Mouse (Mus musculus) liver, embryonic 14.5 days (tissue): ENCODE results near the gene Timp3. TPM values are rescaled to one million over a fixed set of nuclear protein-coding genes. Genes with fewer than 3 reads are reported as not detected.
"Not testable (repeated sequence)": the region's sequence is repeated elsewhere in the genome, so short reads cannot be mapped to it uniquely, and the experiment has no call there.

ENCODE experiments used
- ATAC-seq: fragments of 200-750 bp; cut with Nextera tagmentation; 2 replicates; pipeline ENCODE4 v1.8.0; 2017; ENCODE audit warnings: moderate number of reproducible peaks, mild to moderate bottlenecking, moderate library complexity; ENCODE audit not compliant: insufficient read depth
- DNase-seq, 3 experiments: peaks; one replicate each; pipeline ENCODE4 v3.0.0-alpha.2; 2012 to 2013; ENCODE audit warnings: low read depth in 3 of 3, low spot score in 3 of 3
- H3K27ac ChIP-seq: fragments of 300-500 bp; sonication (generic); 2 replicates; pipeline ENCODE4 v1.5.1; 2014; ENCODE audit warnings: moderate library complexity, mild to moderate bottlenecking, control low read depth, inconsistent platforms
- H3K27me3 ChIP-seq: fragments of 300-500 bp; sonication (generic); 2 replicates; pipeline ENCODE4 v1.6.1; 2014; ENCODE audit warnings: mild to moderate bottlenecking, low read length, moderate library complexity; ENCODE audit not compliant: control insufficient read depth, insufficient read depth
- H3K36me3 ChIP-seq: fragments of 300-500 bp; sonication (generic); replicated peaks from 2 replicates; pipeline ENCODE4 v1.6.1; 2014; ENCODE audit warnings: low read depth; ENCODE audit not compliant: control insufficient read depth, insufficient read depth
- H3K4me1 ChIP-seq, 2 experiments: fragments of 200-500 bp in 1 of 2; fragments of 300-500 bp in 1 of 2; sonication (generic) in 1 of 2; replicated peaks; 2 replicates each; pipeline ENCODE4 v1.6.1; 2012 to 2014; ENCODE audit warnings: antibody characterized with exemption in 1 of 2, inconsistent platforms in 1 of 2, low read length in 1 of 2; ENCODE audit not compliant: control insufficient read depth in 2 of 2, insufficient read depth in 2 of 2
- H3K4me2 ChIP-seq: fragments of 300-500 bp; sonication (generic); 2 replicates; pipeline ENCODE4 v1.6.1; 2014; ENCODE audit warnings: low read depth, mild to moderate bottlenecking, control low read depth, moderate library complexity
- H3K4me3 ChIP-seq, 2 experiments: fragments of 200-500 bp in 1 of 2; fragments of 300-500 bp in 1 of 2; sonication (generic) in 1 of 2; 2 replicates each; pipeline ENCODE4 v1.5.1; 2012 to 2014; ENCODE audit warnings: low read depth in 2 of 2, low read length in 2 of 2, mild to moderate bottlenecking in 2 of 2, control low read depth in 1 of 2, inconsistent platforms in 1 of 2, moderate library complexity in 1 of 2; ENCODE audit not compliant: insufficient read depth in 1 of 2
- H3K9ac ChIP-seq: fragments of 300-500 bp; sonication (generic); replicated peaks from 2 replicates; pipeline ENCODE4 v1.6.1; 2014; ENCODE audit warnings: mild to moderate bottlenecking, control low read depth, moderate library complexity
- H3K9me3 ChIP-seq: fragments of 300-500 bp; sonication (generic); 2 replicates; pipeline ENCODE4 v1.6.1; 2016; ENCODE audit warnings: low read length, mixed read lengths; ENCODE audit not compliant: control insufficient read depth
- CTCF ChIP-seq: IDR thresholded peaks from 2 replicates; pipeline ENCODE4 v1.5.1; 2016; ENCODE audit warnings: antibody characterized with exemption, low read depth, control low read depth
- EP300 ChIP-seq: IDR thresholded peaks from 2 replicates; pipeline ENCODE4 v1.6.1; 2016; ENCODE audit warnings: antibody characterized with exemption, low read depth
- WGBS: fragments of 180-500 bp; shearing (Covaris S2); extraction: QIAGEN DNeasy Blood & Tissue Kit; methylation state at CpG from one replicate; pipeline ENCODE4 v1.1.7; 2014; ENCODE audit not compliant: insufficient replicate concordance; 5-methylcytosine and 5-hydroxymethylcytosine counted together
- polyA plus RNA-seq, 2 experiments: library from polyadenylated mRNA; depleted of rRNA in 1 of 2; stranded (reverse) in 1 of 2; unstranded in 1 of 2; fragments of >200 nt; fragmentation: Nextera tagmentation in 1 of 2; extraction: Ambion mirVana in 1 of 2; gene quantifications; 2 replicates each; pipeline versions ENCODE4 v1.2.1 to v1.2.3; 2012 to 2014

Gene Timp3
- polyA plus RNA-seq, 2 experiments: 3.2 to 3.8 TPM

- TF ChIP-seq CTCF (no peak), EP300 (no peak)
- ATAC-seq (no peak), DNase-seq (no peak)
- Histone ChIP-seq H3K27ac (no peak overlapping the region), H3K4me3 (no peak overlapping the region), H3K36me3 (no peaks in the 10 kb centered on the region), H3K4me2 (no peak overlapping the region), H3K9ac (no peak overlapping the region), H3K9me3 (no peaks in the 10 kb centered on the region), H3K27me3 (no peaks in the 10 kb centered on the region), H3K4me1 (peaks cover 0 to 5% of the 10 kb centered on the region in 2 experiments; a peak in 1 of 4 replicates)
Observed at GRCm38 (mm10) chr10:86371561-86371960, 71.4 kb downstream of the Timp3 start.

- no peaks in the 10 kb centered on the region for H3K36me3 ChIP-seq
- DNase-seq (no peak), ATAC-seq (no peak)
- H3K4me2 ChIP-seq: no peak overlapping the region
- no peaks in the 10 kb centered on the region for H3K27me3 ChIP-seq
- TF ChIP-seq EP300 (no peak), CTCF (no peak)
- H3K4me3 ChIP-seq: no peak overlapping the region
- H3K27ac ChIP-seq: no peak overlapping the region
- no peaks in the 10 kb centered on the region for H3K9me3 ChIP-seq
- peaks cover 0 to 4% of the 10 kb centered on the region in 2 experiments; a peak in 1 of 4 replicates for H3K4me1 ChIP-seq
- no peak overlapping the region for H3K9ac ChIP-seq
- WGBS: 69% methylated on average over 2 of the region's 2 CpGs
Observed at GRCm38 (mm10) chr10:86374061-86374460, 73.9 kb downstream of the Timp3 start.

GRCm38 (mm10) chr10:86375903-86376302 lies 75.7 kb downstream of the Timp3 start:
- no peaks in the 10 kb centered on the region for H3K9me3 ChIP-seq
- DNase-seq: no peak
- no peaks in the 10 kb centered on the region for H3K27me3 ChIP-seq

GRCm38 (mm10) chr10:86376392-86377185 lies 76.4 kb downstream of the Timp3 start:
- WGBS: 58% methylated on average over 8 of the region's 8 CpGs
- no peak for ATAC-seq
- no peak for DNase-seq

More at GRCm38 (mm10) chr10:86375903-86376302, 75.7 kb downstream of the Timp3 start:
- TF ChIP-seq EP300 (no peak), CTCF (no peak)
- no peak for ATAC-seq
- Histone ChIP-seq H3K4me3 (no peak overlapping the region), H3K36me3 (no peaks in the 10 kb centered on the region), H3K4me1 (no peaks in the 10 kb centered on the region), H3K9ac (no peak overlapping the region), H3K4me2 (no peak overlapping the region), H3K27ac (no peak overlapping the region)
- 62% methylated on average over 11 of the region's 11 CpGs for whole genome bisulfite sequencing

GRCm38 (mm10) chr10:86378803-86379202 lies 78.6 kb downstream of the Timp3 start:
- ATAC-seq, H3K4me2 ChIP-seq, H3K9me3 ChIP-seq, H3K36me3 ChIP-seq, H3K9ac ChIP-seq, H3K27me3 ChIP-seq, H3K27ac ChIP-seq, H3K4me3 ChIP-seq, DNase-seq, H3K4me1 ChIP-seq: not testable (repeated sequence)
- 42% methylated on average over 2 of the region's 2 CpGs for WGBS

More at GRCm38 (mm10) chr10:86376392-86377185, 76.4 kb downstream of the Timp3 start:
- TF ChIP-seq EP300 (no peak), CTCF (no peak)
- H3K27me3 ChIP-seq: no peaks in the 10 kb centered on the region
- H3K9ac ChIP-seq: no peak overlapping the region
- no peak overlapping the region for H3K27ac ChIP-seq
- no peaks in the 10 kb centered on the region for H3K9me3 ChIP-seq
- H3K36me3 ChIP-seq: no peaks in the 10 kb centered on the region
- no peaks in the 10 kb centered on the region for H3K4me1 ChIP-seq
- no peak overlapping the region for H3K4me3 ChIP-seq
- no peak overlapping the region for H3K4me2 ChIP-seq
